Mouse (Mus musculus): ENCODE results near the gene Chd2.
"Not testable (repeated sequence)": the region's sequence is repeated elsewhere in the genome, so short reads cannot be mapped to it uniquely, and the experiment has no call there.

Gene Chd2

GRCm38 (mm10) chr7:73523183-73523582 lies 18.4 kb downstream of the Chd2 start:
- DNase-seq (ENCODE audit: inconsistent age in 2 of 2, low spot score in 1 of 2): no peak

- DNase-seq (ENCODE audit: inconsistent age in 2 of 2, low spot score in 1 of 2): peak in 1 of 2 experiments; percentile 77
Measured at GRCm38 (mm10) chr7:73521277-73522193, 20.1 kb downstream of the Chd2 start.

GRCm38 (mm10) chr7:73520231-73520630 lies 21.4 kb downstream of the Chd2 start:
- peak in 1 of 2 experiments; percentile 76 for DNase-seq (ENCODE audit: inconsistent age in 2 of 2, low spot score in 1 of 2)

- peak in 1 of 2 experiments; percentile 73 for DNase-seq (ENCODE audit: inconsistent age in 2 of 2, low spot score in 1 of 2)
Measured at GRCm38 (mm10) chr7:73519060-73519796, 22.4 kb downstream of the Chd2 start.

- not testable (repeated sequence) for DNase-seq (ENCODE audit: inconsistent age in 2 of 2, low spot score in 1 of 2)
Measured at GRCm38 (mm10) chr7:73518373-73518980, 23.2 kb downstream of the Chd2 start.

GRCm38 (mm10) chr7:73517432-73518054 lies 24.1 kb downstream of the Chd2 start:
- peak in 1 of 2 experiments; percentile 84 for DNase-seq (ENCODE audit: inconsistent age in 2 of 2, low spot score in 1 of 2)

GRCm38 (mm10) chr7:73516820-73517219 lies 24.8 kb downstream of the Chd2 start:
- DNase-seq (ENCODE audit: inconsistent age in 2 of 2, low spot score in 1 of 2): peak in 1 of 2 experiments; percentile 52

- DNase-seq (ENCODE audit: inconsistent age in 2 of 2, low spot score in 1 of 2): no peak
Measured at GRCm38 (mm10) chr7:73514560-73514959, 27.1 kb downstream of the Chd2 start.

- peak; percentile 64 to 80 for DNase-seq (ENCODE audit: inconsistent age in 2 of 2, low spot score in 1 of 2)
Measured at GRCm38 (mm10) chr7:73512422-73512821, 29.2 kb downstream of the Chd2 start.

GRCm38 (mm10) chr7:73508688-73509087 lies 32.9 kb downstream of the Chd2 start:
- peak in 1 of 2 experiments; percentile 49 for DNase-seq (ENCODE audit: inconsistent age in 2 of 2, low spot score in 1 of 2)

GRCm38 (mm10) chr7:73507491-73507890 lies 34.1 kb downstream of the Chd2 start:
- DNase-seq (ENCODE audit: inconsistent age in 2 of 2, low spot score in 1 of 2): peak; percentile 86 to 93

- DNase-seq (ENCODE audit: inconsistent age in 2 of 2, low spot score in 1 of 2): peak in 1 of 2 experiments; percentile 33
Measured at GRCm38 (mm10) chr7:73506852-73507251, 34.8 kb downstream of the Chd2 start.

- peak in 1 of 2 experiments; percentile 48 for DNase-seq (ENCODE audit: inconsistent age in 2 of 2, low spot score in 1 of 2)
Measured at GRCm38 (mm10) chr7:73505266-73505665, 36.4 kb downstream of the Chd2 start.

GRCm38 (mm10) chr7:73498200-73498599 lies 43.4 kb downstream of the Chd2 start:
- DNase-seq (ENCODE audit: inconsistent age in 2 of 2, low spot score in 1 of 2): peak in 1 of 2 experiments; percentile 54

GRCm38 (mm10) chr7:73489261-73489660 lies 52.4 kb downstream of the Chd2 start:
- DNase-seq (ENCODE audit: inconsistent age in 2 of 2, low spot score in 1 of 2): no peak

- no peak for DNase-seq (ENCODE audit: inconsistent age in 2 of 2, low spot score in 1 of 2)
Measured at GRCm38 (mm10) chr7:73481094-73481493, 60.5 kb downstream of the Chd2 start.

- DNase-seq (ENCODE audit: inconsistent age in 2 of 2, low spot score in 1 of 2): peak in 1 of 2 experiments; percentile 62
Measured at GRCm38 (mm10) chr7:73479506-73479905, 62.1 kb downstream of the Chd2 start.

GRCm38 (mm10) chr7:73478157-73479058 lies 63.2 kb downstream of the Chd2 start:
- DNase-seq (ENCODE audit: inconsistent age in 2 of 2, low spot score in 1 of 2): peak in 1 of 2 experiments; percentile 52

- DNase-seq (ENCODE audit: inconsistent age in 2 of 2, low spot score in 1 of 2): no peak
Measured at GRCm38 (mm10) chr7:73467741-73468140, 73.9 kb downstream of the Chd2 start.

GRCm38 (mm10) chr7:73463546-73463945 lies 78.1 kb downstream of the Chd2 start:
- DNase-seq (ENCODE audit: inconsistent age in 2 of 2, low spot score in 1 of 2): no peak

All from adrenal gland, adult (tissue).